Mouse (Mus musculus): Measurements from ENCODE around the gene Mcat. TPM values are rescaled to one million over a fixed set of nuclear protein-coding genes. Genes with fewer than 3 reads are reported as not detected.

The Mcat gene
- polyA plus RNA-seq, 1 experiment from 2014 or later, result 41.1 TPM

- H3K4me1 ChIP-seq (replicated peaks; ENCODE audit: control insufficient read depth, insufficient read depth, low read length), result peaks cover 8% of the 10 kb centered on the region
- H3K36me3 ChIP-seq (ENCODE audit: control insufficient read depth, insufficient read depth, low read length), result no peaks in the 10 kb centered on the region
- 85% methylated on average over 4 of the region's 4 CpGs for whole genome bisulfite sequencing
- H3K9ac ChIP-seq (ENCODE audit: low read length), result no peak overlapping the region
- DNase-seq (ENCODE audit: low spot score) (no peak), ATAC-seq (replicated peaks; ENCODE audit: low FRiP score, low TSS enrichment, low read depth) (no peak)
- no peak overlapping the region for H3K4me3 ChIP-seq (ENCODE audit: low read depth, low read length)
- no peaks in the 10 kb centered on the region for H3K9me3 ChIP-seq (ENCODE audit: control insufficient read depth, low read length)
- H3K27ac ChIP-seq (ENCODE audit: low read depth), result no peak overlapping the region
- H3K27me3 ChIP-seq (replicated peaks; ENCODE audit: control insufficient read depth, insufficient read depth, low read length), result no peaks in the 10 kb centered on the region
- no peak overlapping the region for H3K4me2 ChIP-seq (ENCODE audit: low read length)
Measured at GRCm38 (mm10) chr15:83596833-83597232, 33.2 kb upstream of the Mcat start.

- H3K36me3 ChIP-seq (ENCODE audit: control insufficient read depth, insufficient read depth, low read length), result peaks cover 4% of the 10 kb centered on the region; the same call in 1 of the 2 replicates
- H3K27ac ChIP-seq (ENCODE audit: low read depth), result no peak overlapping the region
- peaks cover 8% of the 10 kb centered on the region for H3K4me1 ChIP-seq (replicated peaks; ENCODE audit: control insufficient read depth, insufficient read depth, low read length)
- no peaks in the 10 kb centered on the region for H3K9me3 ChIP-seq (ENCODE audit: control insufficient read depth, low read length)
- H3K27me3 ChIP-seq (replicated peaks; ENCODE audit: control insufficient read depth, insufficient read depth, low read length), result no peaks in the 10 kb centered on the region
- WGBS, result 35% methylated on average over 7 of the region's 7 CpGs
- DNase-seq (ENCODE audit: low spot score) (no peak), ATAC-seq (replicated peaks; ENCODE audit: low FRiP score, low TSS enrichment, low read depth) (no peak)
- H3K4me3 ChIP-seq (ENCODE audit: low read depth, low read length), result peak overlapping the region; percentile 50
- H3K9ac ChIP-seq (ENCODE audit: low read length), result peak overlapping the region; percentile 49
- peak overlapping the region; percentile 78 for H3K4me2 ChIP-seq (ENCODE audit: low read length)
Measured at GRCm38 (mm10) chr15:83595364-83595711, 31.8 kb upstream of the Mcat start.

- Histone ChIP-seq H3K4me1 (replicated peaks; ENCODE audit: control insufficient read depth, insufficient read depth, low read length) (peaks cover 8% of the 10 kb centered on the region), H3K36me3 (ENCODE audit: control insufficient read depth, insufficient read depth, low read length) (peaks cover 4% of the 10 kb centered on the region; the same call in 1 of the 2 replicates), H3K27me3 (replicated peaks; ENCODE audit: control insufficient read depth, insufficient read depth, low read length) (no peaks in the 10 kb centered on the region), H3K4me2 (ENCODE audit: low read length) (peak within 1 kb of the TSS; percentile 78), H3K9ac (ENCODE audit: low read length) (peak within 1 kb of the TSS; percentile 49), H3K27ac (ENCODE audit: low read depth) (no peak within 1 kb of the TSS), H3K4me3 (ENCODE audit: low read depth, low read length) (peak within 1 kb of the TSS; percentile 50), H3K9me3 (ENCODE audit: control insufficient read depth, low read length) (no peaks in the 10 kb centered on the region)
- under 1% methylated on average over 68 of the region's 68 CpGs for WGBS
- ATAC-seq (replicated peaks; ENCODE audit: low FRiP score, low TSS enrichment, low read depth) (peak; percentile 90), DNase-seq (ENCODE audit: low spot score) (peak; percentile 96)
Measured at GRCm38 (mm10) chr15:83594513-83595363, 31.2 kb upstream of the Mcat start, which contains the start of gene Ttll12. Gene Ttll12, minus strand, starts transcription at chr15:83595157.

GRCm38 (mm10) chr15:83593702-83594512, 30.3 kb upstream of the Mcat start:
- Histone ChIP-seq H3K27ac (ENCODE audit: low read depth) (no peak overlapping the region), H3K4me3 (ENCODE audit: low read depth, low read length) (peak overlapping the region; percentile 50), H3K4me2 (ENCODE audit: low read length) (peak overlapping the region; percentile 78), H3K4me1 (replicated peaks; ENCODE audit: control insufficient read depth, insufficient read depth, low read length) (peaks cover 8% of the 10 kb centered on the region), H3K9ac (ENCODE audit: low read length) (peak overlapping the region; percentile 49), H3K27me3 (replicated peaks; ENCODE audit: control insufficient read depth, insufficient read depth, low read length) (no peaks in the 10 kb centered on the region), H3K36me3 (ENCODE audit: control insufficient read depth, insufficient read depth, low read length) (peaks cover 4% of the 10 kb centered on the region; the same call in 1 of the 2 replicates), H3K9me3 (ENCODE audit: control insufficient read depth, low read length) (no peaks in the 10 kb centered on the region)
- DNase-seq (ENCODE audit: low spot score) (peak; percentile 75), ATAC-seq (replicated peaks; ENCODE audit: low FRiP score, low TSS enrichment, low read depth) (peak; percentile 51)
- 11% methylated on average over 19 of the region's 19 CpGs for WGBS

- Histone ChIP-seq H3K9ac (ENCODE audit: low read length) (no peak overlapping the region), H3K4me2 (ENCODE audit: low read length) (no peak overlapping the region)
- DNase-seq (ENCODE audit: low spot score), result no peak
Measured at GRCm38 (mm10) chr15:83593189-83593585, 29.6 kb upstream of the Mcat start.

GRCm38 (mm10) chr15:83592260-83593188, 28.9 kb upstream of the Mcat start:
- no peak for ATAC-seq (replicated peaks; ENCODE audit: low FRiP score, low TSS enrichment, low read depth)
- Histone ChIP-seq H3K9ac (ENCODE audit: low read length) (no peak overlapping the region), H3K4me2 (ENCODE audit: low read length) (no peak overlapping the region)

More at GRCm38 (mm10) chr15:83593189-83593585, 29.6 kb upstream of the Mcat start:
- Histone ChIP-seq H3K9me3 (ENCODE audit: control insufficient read depth, low read length) (no peaks in the 10 kb centered on the region), H3K4me1 (replicated peaks; ENCODE audit: control insufficient read depth, insufficient read depth, low read length) (peaks cover 8% of the 10 kb centered on the region), H3K27me3 (replicated peaks; ENCODE audit: control insufficient read depth, insufficient read depth, low read length) (no peaks in the 10 kb centered on the region), H3K36me3 (ENCODE audit: control insufficient read depth, insufficient read depth, low read length) (peaks cover 7% of the 10 kb centered on the region; the same call in 1 of the 2 replicates), H3K4me3 (ENCODE audit: low read depth, low read length) (no peak overlapping the region), H3K27ac (ENCODE audit: low read depth) (no peak overlapping the region)
- no peak for ATAC-seq (replicated peaks; ENCODE audit: low FRiP score, low TSS enrichment, low read depth)

GRCm38 (mm10) chr15:83591758-83592157, 28.2 kb upstream of the Mcat start:
- DNase-seq (ENCODE audit: low spot score) (no peak), ATAC-seq (replicated peaks; ENCODE audit: low FRiP score, low TSS enrichment, low read depth) (no peak)
- no peak overlapping the region for H3K9ac ChIP-seq (ENCODE audit: low read length)
- peaks cover 20% of the 10 kb centered on the region for H3K36me3 ChIP-seq (ENCODE audit: control insufficient read depth, insufficient read depth, low read length)
- no peaks in the 10 kb centered on the region for H3K27me3 ChIP-seq (replicated peaks; ENCODE audit: control insufficient read depth, insufficient read depth, low read length)
- peaks cover 8% of the 10 kb centered on the region for H3K4me1 ChIP-seq (replicated peaks; ENCODE audit: control insufficient read depth, insufficient read depth, low read length)
- no peaks in the 10 kb centered on the region for H3K9me3 ChIP-seq (ENCODE audit: control insufficient read depth, low read length)
- 87% methylated on average over 6 of the region's 6 CpGs for WGBS
- H3K27ac ChIP-seq (ENCODE audit: low read depth), result no peak overlapping the region
- no peak overlapping the region for H3K4me3 ChIP-seq (ENCODE audit: low read depth, low read length)
- no peak overlapping the region for H3K4me2 ChIP-seq (ENCODE audit: low read length)

More at GRCm38 (mm10) chr15:83592260-83593188, 28.9 kb upstream of the Mcat start:
- H3K9me3 ChIP-seq (ENCODE audit: control insufficient read depth, low read length), result no peaks in the 10 kb centered on the region
- H3K4me3 ChIP-seq (ENCODE audit: low read depth, low read length), result no peak overlapping the region
- H3K4me1 ChIP-seq (replicated peaks; ENCODE audit: control insufficient read depth, insufficient read depth, low read length), result peaks cover 8% of the 10 kb centered on the region
- 73% methylated on average over 8 of the region's 8 CpGs for WGBS
- peaks cover 13% of the 10 kb centered on the region for H3K36me3 ChIP-seq (ENCODE audit: control insufficient read depth, insufficient read depth, low read length)
- H3K27ac ChIP-seq (ENCODE audit: low read depth), result no peak overlapping the region
- DNase-seq (ENCODE audit: low spot score), result no peak
- H3K27me3 ChIP-seq (replicated peaks; ENCODE audit: control insufficient read depth, insufficient read depth, low read length), result no peaks in the 10 kb centered on the region

GRCm38 (mm10) chr15:83590841-83591240, 27.3 kb upstream of the Mcat start:
- no peak for ATAC-seq (replicated peaks; ENCODE audit: low FRiP score, low TSS enrichment, low read depth)

More at GRCm38 (mm10) chr15:83590841-83591240, 27.3 kb upstream of the Mcat start:
- Histone ChIP-seq H3K9ac (ENCODE audit: low read length) (no peak overlapping the region), H3K4me1 (replicated peaks; ENCODE audit: control insufficient read depth, insufficient read depth, low read length) (peaks cover 8% of the 10 kb centered on the region), H3K27me3 (replicated peaks; ENCODE audit: control insufficient read depth, insufficient read depth, low read length) (no peaks in the 10 kb centered on the region), H3K4me3 (ENCODE audit: low read depth, low read length) (no peak overlapping the region), H3K36me3 (ENCODE audit: control insufficient read depth, insufficient read depth, low read length) (peaks cover 29% of the 10 kb centered on the region), H3K4me2 (ENCODE audit: low read length) (no peak overlapping the region), H3K9me3 (ENCODE audit: control insufficient read depth, low read length) (0 out of 2 replicates have a peak, but pooled peaks cover 2% of the 10 kb centered on the region), H3K27ac (ENCODE audit: low read depth) (no peak overlapping the region)
- DNase-seq (ENCODE audit: low spot score), result no peak
- 87% methylated on average over 4 of the region's 4 CpGs for WGBS

Data from intestine, embryonic 14.5 days (tissue).